Mouse (Mus musculus) hindbrain, embryonic 10.5 days (tissue): ENCODE results near the gene Cyp2b23. TPM values are rescaled to one million over a fixed set of nuclear protein-coding genes. Genes with fewer than 3 reads are reported as not detected.
"Not testable (repeated sequence)": the region's sequence is repeated elsewhere in the genome, so short reads cannot be mapped to it uniquely, and the experiment has no call there.

Experiments used
- DNase-seq: peaks from one replicate; pipeline ENCODE4 v3.0.0-alpha.2; 2017; ENCODE audit warnings: low spot score
- H3K27ac ChIP-seq: fragments of 300-500 bp; sonication (generic); 2 replicates; pipeline ENCODE4 v1.5.1; 2016; ENCODE audit warnings: mild to moderate bottlenecking, moderate library complexity
- H3K27me3 ChIP-seq: fragments of 300-500 bp; sonication (generic); 2 replicates; pipeline ENCODE4 v1.6.1; 2016; ENCODE audit warnings: mild to moderate bottlenecking; ENCODE audit not compliant: poor library complexity, insufficient read depth, severe bottlenecking
- H3K36me3 ChIP-seq: fragments of 300-500 bp; sonication (generic); 2 replicates; pipeline ENCODE4 v1.6.1; 2016; ENCODE audit warnings: mild to moderate bottlenecking, moderate library complexity
- H3K4me1 ChIP-seq: fragments of 300-500 bp; sonication (generic); replicated peaks from 2 replicates; pipeline ENCODE4 v1.6.1; 2016; ENCODE audit warnings: mild to moderate bottlenecking
- H3K4me3 ChIP-seq: fragments of 300-500 bp; sonication (generic); 2 replicates; pipeline ENCODE4 v1.5.1; 2016; ENCODE audit warnings: mild to moderate bottlenecking, moderate library complexity
- H3K9me3 ChIP-seq: fragments of 300-500 bp; sonication (generic); 2 replicates; pipeline ENCODE4 v1.6.1; 2016; ENCODE audit warnings: mild to moderate bottlenecking, moderate library complexity
- WGBS: fragments of 180-500 bp; shearing (Covaris S2); methylation state at CpG from one replicate; pipeline ENCODE4 v1.1.7; 2016; 5-methylcytosine and 5-hydroxymethylcytosine counted together
- polyA plus RNA-seq: library from polyadenylated mRNA; unstranded; fragments of >200 nt; fragmentation: Nextera tagmentation; extraction: Ambion mirVana; gene quantifications from 2 replicates; pipeline ENCODE4 v1.2.1, GENCODE M21; 2016

Gene Cyp2b23
- polyA plus RNA-seq: not detected in 2 replicates

DNA sequence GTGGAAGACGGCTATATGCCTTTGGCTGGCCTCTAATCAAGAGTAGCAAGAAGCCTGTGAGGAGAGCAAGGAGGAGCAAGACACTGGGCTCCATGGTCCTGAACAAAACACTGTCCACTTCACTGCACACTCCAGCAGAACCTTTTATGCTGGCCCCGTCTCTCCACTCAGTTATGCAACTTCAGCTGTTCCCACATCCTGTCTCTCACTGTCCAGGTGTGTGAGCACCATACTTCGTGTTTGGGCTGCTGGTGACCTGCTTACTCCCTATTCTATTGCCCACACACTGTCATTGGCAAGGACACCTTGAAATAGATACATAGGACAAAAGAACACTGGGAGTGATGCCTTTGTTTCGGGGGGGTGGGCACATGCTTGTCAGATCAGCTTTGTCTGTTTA, at the start of gene Cyp2b23:
Cyp2b23 (minus strand) TSS at position 101 of the 400 bp plus-strand sequence.
- H3K27ac ChIP-seq: no peak within 1 kb of the TSS
- no peaks in the 10 kb centered on the region for H3K4me1 ChIP-seq
- no peak within 1 kb of the TSS for H3K4me3 ChIP-seq
- no peak for DNase-seq
- no peaks in the 10 kb centered on the region for H3K27me3 ChIP-seq
- 81% methylated on average over 4 of the region's 4 CpGs for WGBS
- H3K36me3 ChIP-seq: no peaks in the 10 kb centered on the region
- 0 out of 2 replicates have a peak, but pooled peaks cover 8% of the 10 kb centered on the region for H3K9me3 ChIP-seq

DNA sequence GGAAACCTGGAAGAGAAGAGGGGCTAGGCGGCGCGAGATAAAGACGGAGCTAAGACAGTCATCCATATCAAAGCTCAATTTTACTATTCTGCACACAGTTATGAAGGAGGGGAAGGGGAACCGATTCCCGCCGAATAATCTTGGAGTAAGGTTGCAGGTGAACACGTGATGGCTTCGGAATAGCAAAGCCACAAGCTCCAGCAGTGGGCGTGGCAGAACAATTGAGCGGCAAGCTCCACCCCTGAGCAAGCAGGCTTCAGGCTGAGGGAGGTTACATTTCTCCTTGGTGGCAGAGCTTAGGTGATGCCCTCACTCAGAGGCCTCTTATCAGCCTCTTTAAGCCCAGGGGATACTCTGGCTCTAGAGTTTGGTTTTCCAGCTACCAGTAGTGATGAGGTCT, 24.8 kb upstream of the Cyp2b23 start:
- Histone ChIP-seq H3K27me3 (no peaks in the 10 kb centered on the region), H3K36me3 (no peaks in the 10 kb centered on the region), H3K4me1 (no peaks in the 10 kb centered on the region), H3K27ac (no peak overlapping the region), H3K4me3 (no peak overlapping the region), H3K9me3 (peaks cover 9% of the 10 kb centered on the region)
- DNase-seq: no peak
- 90% methylated on average over 11 of the region's 11 CpGs for WGBS

DNA sequence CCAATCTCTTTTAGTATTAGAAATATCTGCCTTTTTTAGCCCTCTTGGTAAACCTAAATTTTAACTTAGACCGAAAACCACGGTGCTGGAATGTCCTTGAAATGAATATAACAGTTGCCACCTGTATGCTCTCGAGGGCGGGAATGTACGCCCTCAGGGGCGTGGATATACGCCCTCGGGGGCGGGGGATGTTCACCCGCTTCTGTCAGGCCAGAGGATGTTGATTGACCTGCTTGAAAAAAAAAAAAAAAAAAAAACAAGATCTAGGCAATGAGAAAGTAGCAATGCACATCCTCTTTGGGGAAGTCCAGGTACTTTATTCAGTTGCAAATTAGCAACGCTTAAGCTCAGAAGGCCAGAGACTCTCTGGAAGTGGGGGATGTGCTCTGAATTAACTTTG, 20.8 kb upstream of the Cyp2b23 start:
- Histone ChIP-seq H3K9me3 (no peaks in the 10 kb centered on the region), H3K27me3 (no peaks in the 10 kb centered on the region), H3K27ac (no peak overlapping the region), H3K36me3 (no peaks in the 10 kb centered on the region), H3K4me1 (no peaks in the 10 kb centered on the region), H3K4me3 (no peak overlapping the region)
- DNase-seq: no peak
- 41% methylated on average over 11 of the region's 11 CpGs for WGBS

DNA sequence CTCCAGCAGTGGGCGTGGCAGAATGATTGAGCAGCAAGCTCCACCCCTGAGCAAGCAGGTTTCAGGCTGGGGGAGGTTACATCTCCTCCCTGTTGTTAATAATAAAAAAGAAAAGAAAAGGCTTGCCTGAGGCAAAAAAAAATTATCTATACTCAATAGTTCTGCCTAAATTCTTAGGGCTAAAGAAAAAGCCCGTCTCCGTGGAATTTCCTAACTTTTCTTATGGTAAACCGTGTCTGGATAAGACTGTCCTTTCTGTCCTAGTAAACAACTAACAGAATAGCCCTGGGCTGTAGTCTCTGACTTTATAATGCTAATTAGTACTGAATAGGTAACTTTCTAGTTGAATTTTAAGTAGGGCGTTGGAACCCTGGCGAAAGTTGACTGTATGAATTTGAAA, 20.0 kb upstream of the Cyp2b23 start:
- not testable (repeated sequence) for H3K27ac ChIP-seq, H3K27me3 ChIP-seq, H3K4me3 ChIP-seq, H3K36me3 ChIP-seq, DNase-seq, H3K9me3 ChIP-seq, H3K4me1 ChIP-seq
- WGBS: 41% methylated on average over 6 of the region's 6 CpGs

DNA sequence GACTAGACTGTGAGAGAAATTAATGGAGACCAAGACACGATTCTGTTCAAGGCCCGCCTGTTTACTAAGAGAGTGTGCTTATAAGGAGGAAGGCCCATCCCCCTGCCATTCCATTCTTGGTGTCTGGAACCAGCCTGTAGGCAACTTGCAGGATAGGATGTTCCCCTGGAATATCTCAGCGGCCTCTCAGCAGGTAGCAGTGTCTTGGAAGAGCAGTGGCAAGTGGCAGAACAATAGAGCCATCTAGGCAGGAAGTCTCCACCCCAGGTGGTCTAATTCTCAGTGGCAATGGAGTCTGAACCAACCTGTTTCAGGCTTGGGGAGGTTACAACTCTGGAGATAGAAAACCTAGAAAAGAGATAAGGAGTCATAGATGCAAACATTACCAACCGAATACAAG, 13.9 kb upstream of the Cyp2b23 start:
- Histone ChIP-seq H3K36me3 (no peaks in the 10 kb centered on the region), H3K27me3 (no peaks in the 10 kb centered on the region), H3K4me3 (no peak overlapping the region), H3K27ac (no peak overlapping the region), H3K9me3 (peaks cover 12% of the 10 kb centered on the region; the same call in 1 of the 2 replicates), H3K4me1 (no peaks in the 10 kb centered on the region)
- WGBS: 71% methylated on average over 4 of the region's 4 CpGs
- no peak for DNase-seq

DNA sequence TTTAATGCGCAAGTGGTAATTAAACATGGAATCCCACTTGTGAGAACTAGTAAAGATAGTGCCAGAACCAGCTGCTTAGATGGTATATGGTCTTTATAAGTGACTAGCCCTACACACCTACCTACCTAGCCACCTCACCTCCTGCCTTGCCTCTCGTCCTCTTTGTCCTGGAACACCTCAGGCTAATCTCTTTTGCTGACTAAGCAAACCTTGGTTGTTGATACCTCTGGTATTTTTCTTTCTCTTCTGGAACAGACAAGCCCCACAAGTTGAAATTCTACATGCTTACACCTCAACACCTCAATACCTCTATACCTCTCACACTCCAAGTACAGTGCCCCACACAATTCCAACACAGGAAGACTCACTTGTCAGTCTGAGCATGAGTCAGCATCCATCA, 524 bp downstream of the Cyp2b23 start:
- Histone ChIP-seq H3K27me3 (no peaks in the 10 kb centered on the region), H3K27ac (no peak overlapping the region), H3K4me1 (no peaks in the 10 kb centered on the region), H3K4me3 (no peak overlapping the region), H3K9me3 (0 out of 2 replicates have a peak, but pooled peaks cover 5% of the 10 kb centered on the region), H3K36me3 (no peaks in the 10 kb centered on the region)
- DNase-seq: no peak
- WGBS: 72% methylated on average over 2 of the region's 2 CpGs

DNA sequence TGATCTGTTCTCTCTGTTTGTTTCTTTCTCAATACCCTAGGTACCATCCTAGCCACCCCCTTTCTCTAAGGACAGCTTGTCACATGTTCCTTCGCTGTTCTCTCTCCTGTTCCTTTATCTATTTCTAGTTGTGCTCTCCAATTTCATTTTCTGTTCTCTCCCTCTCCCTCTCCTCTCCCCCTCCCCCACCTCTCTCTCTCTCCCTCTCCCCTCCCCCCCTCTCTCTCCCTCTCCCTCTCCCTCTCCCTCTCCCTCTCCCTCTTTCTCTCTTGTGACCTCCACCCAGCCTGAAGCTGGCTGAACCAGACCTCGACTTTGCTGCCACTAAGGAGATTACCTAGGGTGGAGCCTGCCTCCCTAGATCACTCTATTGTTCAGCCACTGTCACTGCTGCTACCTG, 18.8 kb downstream of the Cyp2b23 start:
- not testable (repeated sequence) for H3K4me3 ChIP-seq, H3K36me3 ChIP-seq, H3K27ac ChIP-seq, H3K4me1 ChIP-seq, H3K27me3 ChIP-seq, DNase-seq
- peaks cover 13% of the 10 kb centered on the region; the same call in 1 of the 2 replicates for H3K9me3 ChIP-seq
- 30% methylated on average over 2 of the region's 2 CpGs for WGBS

DNA sequence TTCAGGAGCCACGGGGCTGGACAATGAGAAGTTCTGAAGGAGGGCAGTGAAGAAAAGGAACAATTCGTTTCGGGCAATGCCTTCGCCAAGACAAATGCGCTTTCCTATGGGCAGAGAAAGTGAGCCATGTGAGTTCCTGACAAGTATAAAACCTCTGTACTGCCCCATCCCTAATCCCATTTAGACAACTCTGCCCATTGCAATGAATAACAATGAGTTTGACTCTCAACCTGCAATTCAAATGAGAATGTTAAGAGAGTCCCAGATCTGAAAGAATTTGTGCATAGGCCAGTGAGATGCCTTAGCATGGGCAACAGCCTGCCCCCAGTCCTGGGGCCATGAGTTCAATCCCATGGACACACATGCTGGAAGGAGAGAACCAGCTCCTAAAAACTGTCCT, 20.2 kb downstream of the Cyp2b23 start:
- Histone ChIP-seq H3K27ac (no peak overlapping the region), H3K4me1 (no peaks in the 10 kb centered on the region)
- DNase-seq: no peak

DNA sequence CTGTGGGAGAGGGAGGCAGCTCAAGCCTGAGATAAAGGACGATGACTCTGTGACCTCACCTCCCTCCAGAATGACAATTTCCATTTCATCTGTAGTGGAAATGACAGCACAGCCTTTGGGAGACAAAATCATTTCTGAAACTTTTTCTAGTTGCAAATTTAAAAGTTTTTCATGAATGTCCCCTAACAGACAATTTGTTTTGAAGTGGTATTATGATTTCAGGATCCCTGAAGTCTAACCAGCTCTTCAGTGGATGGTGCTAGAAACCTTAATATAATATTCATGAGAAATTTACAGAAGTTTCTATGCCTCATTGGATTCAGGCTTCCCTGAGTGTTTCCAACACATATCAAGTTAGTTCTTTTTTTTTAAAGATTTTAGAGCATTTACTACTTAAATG, 67.9 kb downstream of the Cyp2b23 start, which contains the start of gene Vmn1r185:
Vmn1r185 (minus strand) TSS at position 101 of the 400 bp plus-strand sequence.
- not testable (repeated sequence) for H3K27me3 ChIP-seq, DNase-seq, H3K9me3 ChIP-seq, H3K27ac ChIP-seq, H3K4me1 ChIP-seq, H3K36me3 ChIP-seq, H3K4me3 ChIP-seq
- 73% methylated on average over 1 of the region's 1 CpGs for WGBS

More for the DNA sequence above, 20.2 kb downstream of the Cyp2b23 start:
- peaks cover 24% of the 10 kb centered on the region for H3K9me3 ChIP-seq
- H3K27me3 ChIP-seq: no peaks in the 10 kb centered on the region
- no peak overlapping the region for H3K4me3 ChIP-seq
- H3K36me3 ChIP-seq: no peaks in the 10 kb centered on the region
- 86% methylated on average over 5 of the region's 5 CpGs for WGBS

Other genes with a start within 250 kb of the Cyp2b23 start
- gene Nlrp9a, start 151.4 kb downstream of the Cyp2b23 start, polyA plus RNA-seq: not detected in 2 replicates
- not detected in 2 replicates for gene Vmn1r185, start 68.0 kb downstream of the Cyp2b23 start, polyA plus RNA-seq
- 0.07 TPM in 1 of 2 replicates, not detected in the other for gene Cyp2b19, start 70.7 kb upstream of the Cyp2b23 start, polyA plus RNA-seq
- gene Cyp2g1, start 122.5 kb upstream of the Cyp2b23 start, polyA plus RNA-seq: not detected in 2 replicates
- not detected in 2 replicates for gene Cyp2a5, start 148.9 kb upstream of the Cyp2b23 start, polyA plus RNA-seq